Mouse (Mus musculus) left cerebral cortex, adult 2 months (tissue): ENCODE results near the gene Lmo2. TPM values are rescaled to one million over a fixed set of nuclear protein-coding genes. Genes with fewer than 3 reads are reported as not detected.

ENCODE experiments used
- DNase-seq, 2 experiments: peaks; one replicate each; pipeline ENCODE4 v3.0.0; 2021 to 2022; ENCODE audit warnings: low spot score in 2 of 2, mixed read lengths in 1 of 2; ENCODE audit errors: extremely low spot score in 1 of 2
- H3K27ac ChIP-seq: fragments of 200-600 bp; 2 replicates; pipeline ENCODE4 v1.8.1; 2022
- H3K4me3 ChIP-seq: fragments of 200-600 bp; 2 replicates; pipeline ENCODE4 v1.8.1; 2022
- CTCF ChIP-seq: fragments of 200-600 bp; IDR thresholded peaks from 2 replicates; pipeline ENCODE4 v1.8.1; 2022; ENCODE audit warnings: antibody characterized with exemption, mild to moderate bottlenecking, moderate library complexity
- intact Hi-C: fragments of 180-260 bp; cut with DNase I; formaldehyde crosslinking; loops from one replicate; pipeline ENCODE4 v1.15.1; 2025
- long read RNA-seq, 2 experiments: library from polyadenylated mRNA; stranded (forward); transcript quantifications; one replicate each; pipeline ENCODE4 v2.0.0; 2021; ENCODE audit warnings: borderline mapping rate in 2 of 2
- total RNA-seq, 2 experiments: library from RNA; stranded (reverse); gene quantifications; 2 replicates each; pipeline ENCODE4 v1.2.3; 2021

Gene Lmo2
- total RNA-seq, result 10 to 100 TPM; 13.4 to 13.7 TPM
- long read RNA-seq, experiment 1, transcript Lmo2-202 (3 exons, 1,706 nt), result major isoform, 6 of 15 reads
- long read RNA-seq, experiment 1, transcript Lmo2-203 (4 exons, 1,654 nt), result minor isoform, 5 of 15 reads
- long read RNA-seq, experiment 1, partial matches to known transcripts, result 0 of 15 reads
- long read RNA-seq, experiment 1, other reads (novel, unspliced or antisense), result 1 of 15 reads
- long read RNA-seq, experiment 2, transcript Lmo2-202 (3 exons, 1,706 nt), result major isoform, 7 of 11 reads
- long read RNA-seq, experiment 2, partial matches to known transcripts, result 0 of 11 reads
- long read RNA-seq, experiment 2, other reads (novel, unspliced or antisense), result 2 of 11 reads

DNA sequence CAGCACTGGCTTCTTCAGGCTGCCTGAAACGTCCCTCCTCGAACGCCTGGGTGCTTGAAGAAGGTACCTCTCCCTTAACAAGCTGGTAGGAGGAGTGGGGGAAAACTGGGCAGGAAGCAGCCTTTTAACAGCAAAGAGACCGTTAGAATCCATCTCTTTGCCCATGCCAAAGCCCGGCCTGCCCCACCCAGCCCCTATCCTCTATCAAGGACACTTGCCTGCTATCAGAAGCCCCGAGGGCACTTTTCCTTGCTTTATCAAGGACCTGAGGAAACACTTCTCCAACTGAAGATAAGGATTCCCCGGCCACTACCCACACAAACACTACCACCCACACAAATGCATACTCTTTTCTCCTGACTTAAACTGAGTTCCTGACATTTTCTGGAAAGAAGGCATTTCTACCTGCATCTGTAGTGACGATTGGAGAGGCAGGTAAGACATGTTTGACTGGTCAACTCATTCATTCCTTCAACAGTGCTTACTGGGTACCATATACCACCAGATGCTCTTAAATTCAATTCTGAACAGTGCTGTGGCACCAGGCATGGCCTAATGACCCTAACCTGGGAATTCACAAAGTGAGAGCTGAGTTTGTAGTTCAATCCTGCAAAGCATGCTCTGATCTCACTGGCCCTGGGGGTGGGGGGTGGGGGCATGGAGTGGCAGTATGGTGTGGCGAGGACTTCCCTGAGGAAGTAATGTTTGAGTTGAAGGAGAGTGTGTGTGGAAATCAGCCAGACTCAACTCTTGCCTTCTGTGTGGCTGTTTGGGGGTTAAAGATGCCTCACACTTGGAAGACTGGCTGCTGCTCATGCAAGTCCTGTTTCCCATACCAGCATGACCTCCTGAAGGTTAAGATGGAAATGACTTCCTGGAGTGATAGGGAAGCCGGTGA is at the start of gene Lmo2:
Gene Lmo2, plus strand, starts transcription at position 338 of the 898 bp plus-strand sequence.
- intact Hi-C loops, result no loop called here
- no peak for TF ChIP-seq CTCF
- Histone ChIP-seq H3K4me3 (no peak within 1 kb of the TSS), H3K27ac (no peak within 1 kb of the TSS)
- no peak for DNase-seq

DNA sequence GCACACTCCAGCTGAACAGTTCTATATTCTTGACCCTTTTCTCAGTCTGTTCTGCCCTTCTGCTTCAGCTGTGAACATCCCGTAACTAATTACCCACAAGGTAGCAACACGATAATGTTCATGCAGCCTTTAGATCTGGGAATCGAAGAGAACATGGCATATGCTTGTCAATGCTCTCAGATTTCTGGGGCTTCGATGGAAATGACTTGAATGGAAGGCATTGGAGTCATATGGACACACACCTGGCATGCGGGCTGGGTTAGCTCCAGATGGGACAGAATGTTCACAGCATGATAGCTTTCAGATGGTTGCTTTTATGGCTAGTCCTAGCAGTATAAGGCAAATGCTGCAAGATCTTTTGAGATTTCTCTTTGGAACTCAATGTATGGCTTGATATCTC is 47.2 kb upstream of the Lmo2 start:
- no peak for TF ChIP-seq CTCF
- Histone ChIP-seq H3K4me3 (no peak overlapping the region), H3K27ac (no peak overlapping the region)
- intact Hi-C loops, result no loop called here
- DNase-seq, result no peak

DNA sequence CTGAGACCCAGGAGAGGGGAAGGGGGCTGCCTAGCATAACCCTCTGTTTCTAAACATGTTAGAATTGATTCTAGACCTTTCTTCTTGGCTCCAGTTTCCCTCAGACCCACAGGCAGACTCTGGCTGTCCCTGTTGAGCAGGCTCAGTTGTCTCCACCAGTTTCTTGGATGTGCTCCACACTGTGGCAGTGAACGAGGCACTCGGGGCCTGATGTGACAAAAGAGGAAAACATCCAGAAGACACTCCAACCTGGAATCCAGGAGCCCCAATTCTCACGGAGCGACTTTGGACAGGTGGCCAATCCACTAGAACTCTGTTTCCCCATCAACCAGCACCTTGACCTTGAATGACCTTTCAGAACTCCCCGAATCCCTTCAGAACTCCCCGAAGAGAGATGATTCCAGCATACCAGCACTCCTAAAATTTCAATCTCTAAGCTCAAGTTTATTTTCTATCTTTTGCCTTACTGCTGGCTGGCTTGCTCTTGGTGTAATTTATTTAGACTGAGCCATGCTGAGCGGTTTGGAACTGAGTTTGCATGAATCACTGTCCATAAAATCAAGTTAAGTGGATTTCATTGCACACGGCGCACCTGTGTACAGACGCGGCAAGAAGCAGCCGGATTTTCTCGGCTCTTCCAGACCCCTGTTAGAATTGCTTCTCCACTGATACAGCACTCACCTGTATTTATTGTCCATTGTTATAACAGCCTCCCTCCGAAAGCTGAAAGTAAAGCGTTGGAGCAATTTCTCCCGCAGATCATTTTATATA is 45.1 kb upstream of the Lmo2 start:
- H3K27ac ChIP-seq, result no peak overlapping the region
- TF ChIP-seq CTCF, result no peak
- DNase-seq, result no peak
- intact Hi-C loops, result no loop called here
- no peak overlapping the region for H3K4me3 ChIP-seq

DNA sequence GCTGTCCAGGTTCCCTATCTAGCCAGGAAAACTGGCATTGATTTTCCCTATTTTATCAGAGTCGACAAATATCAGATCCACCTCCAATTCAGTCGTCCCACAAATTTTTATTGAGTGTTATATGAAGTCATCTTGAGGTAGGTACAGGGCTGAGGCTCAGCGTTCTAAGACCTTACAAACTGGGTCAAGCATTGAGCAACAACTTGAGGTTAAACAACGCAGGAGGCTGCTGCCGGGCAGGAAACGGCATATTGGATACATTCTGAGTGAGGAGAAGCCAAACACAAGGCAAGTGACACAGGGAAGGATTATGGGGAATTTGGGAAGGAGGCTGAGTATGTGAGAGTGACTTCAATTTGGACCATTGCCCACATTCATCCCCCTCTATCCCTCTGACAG is 44.5 kb upstream of the Lmo2 start:
- intact Hi-C loops, result no loop called here
- DNase-seq, result no peak
- TF ChIP-seq CTCF, result no peak
- no peak overlapping the region for H3K4me3 ChIP-seq
- H3K27ac ChIP-seq, result no peak overlapping the region

DNA sequence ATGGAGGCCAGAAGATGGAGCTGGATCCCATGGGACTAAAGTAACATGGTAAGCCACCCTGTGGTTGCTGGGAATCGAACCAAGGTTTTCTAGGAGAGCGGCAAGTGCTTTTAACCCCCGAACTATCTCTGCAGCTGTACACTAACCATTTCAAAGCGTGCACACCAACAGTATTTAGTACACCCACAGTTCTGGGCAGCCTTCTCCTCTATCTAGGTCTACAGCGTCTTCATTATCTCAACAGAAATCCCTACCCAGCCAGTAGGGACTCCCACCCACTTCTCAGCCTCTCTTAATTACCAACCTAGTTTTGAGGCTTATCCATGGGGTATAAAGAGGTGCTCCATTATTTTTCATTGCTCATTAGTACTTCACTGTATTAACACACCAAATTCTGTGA is 41.7 kb upstream of the Lmo2 start:
- TF ChIP-seq CTCF, result no peak
- no peak for DNase-seq
- Histone ChIP-seq H3K27ac (no peak overlapping the region), H3K4me3 (no peak overlapping the region)
- intact Hi-C loops, result no loop called here

DNA sequence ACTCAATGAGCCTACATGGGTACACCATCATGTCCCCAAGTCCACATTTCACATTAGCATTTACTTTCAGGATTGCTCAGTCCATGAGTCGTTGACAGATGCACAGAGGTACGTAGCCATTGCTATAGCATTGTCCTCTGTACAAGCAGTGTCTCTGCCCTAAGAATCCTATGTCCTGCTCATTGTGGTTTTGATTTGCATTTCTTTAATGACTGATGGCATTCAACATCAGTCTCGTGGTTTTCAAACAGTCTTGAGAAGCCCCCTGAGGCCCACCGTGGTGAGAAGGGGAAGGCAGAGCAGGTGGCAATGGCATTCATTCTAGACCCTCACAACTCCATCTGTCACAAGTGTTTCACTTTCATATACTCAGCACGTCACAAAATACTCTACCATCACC is 40.4 kb upstream of the Lmo2 start:
- TF ChIP-seq CTCF, result no peak
- H3K4me3 ChIP-seq, result no peak overlapping the region
- no peak for DNase-seq
- H3K27ac ChIP-seq, result no peak overlapping the region
- intact Hi-C loops, result no loop called here

DNA sequence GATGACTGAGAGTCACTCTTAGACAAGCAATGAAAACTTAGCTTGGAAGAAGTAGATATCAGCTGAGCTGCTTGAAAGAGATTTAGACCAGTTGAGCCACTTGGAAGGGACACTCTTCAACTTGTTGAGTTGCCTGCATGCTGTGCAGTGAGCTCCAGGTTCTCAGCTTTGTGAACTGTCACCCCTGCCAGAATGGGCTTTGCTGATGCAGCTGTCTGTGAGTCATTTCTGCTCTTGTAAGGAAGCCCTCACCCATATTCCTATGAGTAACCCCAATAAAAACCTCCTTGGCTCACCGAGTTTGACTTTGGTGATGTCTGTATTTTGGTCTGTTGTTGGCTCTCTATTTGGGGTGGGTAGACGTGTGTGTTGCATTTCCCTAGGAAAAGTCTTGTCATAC is 39.4 kb upstream of the Lmo2 start:
- DNase-seq, result no peak
- no peak overlapping the region for H3K4me3 ChIP-seq
- intact Hi-C loops, result no loop called here

DNA sequence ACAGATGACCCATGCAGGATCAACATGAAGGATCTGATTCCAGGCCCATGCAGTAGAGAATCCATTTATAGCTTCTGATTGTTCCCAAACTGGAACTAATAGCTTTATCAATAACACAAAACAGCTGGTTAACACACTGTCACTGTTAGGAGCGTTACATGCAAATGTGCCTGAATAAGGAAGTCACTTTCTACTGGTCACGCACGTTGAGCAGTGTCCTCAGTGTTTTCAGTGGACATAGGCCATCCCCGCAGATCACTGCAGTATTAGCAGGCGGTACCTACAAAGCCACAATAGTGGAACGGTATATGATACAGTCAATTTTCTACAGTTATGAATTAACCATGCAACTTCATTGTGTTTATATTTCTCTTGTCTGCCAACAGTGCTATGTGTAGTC is 38.3 kb upstream of the Lmo2 start:
- TF ChIP-seq CTCF, result no peak
- intact Hi-C loops, result no loop called here
- no peak overlapping the region for H3K27ac ChIP-seq
- H3K4me3 ChIP-seq, result no peak overlapping the region
- no peak for DNase-seq

More for the DNA sequence above, 39.4 kb upstream of the Lmo2 start:
- no peak overlapping the region for H3K27ac ChIP-seq
- no peak for TF ChIP-seq CTCF

DNA sequence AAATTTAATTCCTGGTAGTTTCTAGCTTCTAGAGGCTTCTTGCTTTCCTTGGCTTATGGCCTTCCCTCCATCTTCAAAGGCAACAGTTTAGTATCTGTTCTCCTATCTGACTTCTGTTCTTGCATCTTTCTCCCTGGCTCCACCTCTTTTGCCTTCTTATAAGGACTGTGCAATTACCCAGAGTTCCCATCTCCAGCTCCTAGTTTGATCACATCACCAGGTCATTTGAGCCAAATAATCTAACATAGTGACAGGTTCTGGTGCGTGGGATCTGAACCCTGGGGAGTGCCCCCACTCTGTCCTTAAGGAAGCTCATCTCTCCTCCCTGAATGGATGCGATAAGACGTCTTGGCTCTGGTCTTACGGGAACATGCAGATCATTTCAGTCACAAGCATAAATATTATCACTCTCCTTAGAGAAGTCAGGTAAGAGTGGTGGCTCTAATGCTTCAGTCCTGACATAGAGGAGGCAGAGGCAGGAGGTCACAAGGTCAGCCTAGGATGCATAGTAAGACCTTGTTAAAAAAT is 31.1 kb upstream of the Lmo2 start:
- intact Hi-C loops, result no loop called here
- H3K4me3 ChIP-seq, result no peak overlapping the region
- H3K27ac ChIP-seq, result no peak overlapping the region
- no peak for TF ChIP-seq CTCF
- no peak for DNase-seq

DNA sequence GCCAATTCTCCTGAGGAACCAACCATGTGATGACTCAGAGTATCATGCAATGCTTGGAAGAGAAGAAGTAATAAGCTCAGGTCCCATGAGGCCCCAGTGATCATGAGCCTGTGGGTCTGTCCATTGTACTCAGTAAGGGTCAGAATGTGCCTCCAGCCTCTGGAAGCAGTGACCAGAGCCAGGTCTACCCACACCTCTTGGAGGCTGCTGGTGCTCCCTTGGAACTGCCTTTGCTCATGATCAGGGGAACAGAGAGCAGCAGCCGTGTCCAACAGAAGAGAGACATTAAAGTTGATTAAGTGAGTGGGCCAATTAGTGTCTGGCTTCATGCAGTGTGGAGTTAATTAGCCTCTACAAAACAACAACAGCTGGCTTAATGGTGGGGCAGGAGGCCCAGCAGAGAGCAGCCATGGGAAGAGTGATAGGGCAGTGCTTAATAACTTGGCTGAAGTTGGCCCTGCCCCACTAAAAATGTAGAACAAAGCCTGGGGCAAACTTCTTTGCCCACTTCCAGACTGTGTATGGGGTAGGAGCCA is 30.1 kb upstream of the Lmo2 start:
- no peak for TF ChIP-seq CTCF
- no peak overlapping the region for H3K4me3 ChIP-seq
- DNase-seq, result no peak
- H3K27ac ChIP-seq, result no peak overlapping the region
- intact Hi-C loops, result no loop called here

DNA sequence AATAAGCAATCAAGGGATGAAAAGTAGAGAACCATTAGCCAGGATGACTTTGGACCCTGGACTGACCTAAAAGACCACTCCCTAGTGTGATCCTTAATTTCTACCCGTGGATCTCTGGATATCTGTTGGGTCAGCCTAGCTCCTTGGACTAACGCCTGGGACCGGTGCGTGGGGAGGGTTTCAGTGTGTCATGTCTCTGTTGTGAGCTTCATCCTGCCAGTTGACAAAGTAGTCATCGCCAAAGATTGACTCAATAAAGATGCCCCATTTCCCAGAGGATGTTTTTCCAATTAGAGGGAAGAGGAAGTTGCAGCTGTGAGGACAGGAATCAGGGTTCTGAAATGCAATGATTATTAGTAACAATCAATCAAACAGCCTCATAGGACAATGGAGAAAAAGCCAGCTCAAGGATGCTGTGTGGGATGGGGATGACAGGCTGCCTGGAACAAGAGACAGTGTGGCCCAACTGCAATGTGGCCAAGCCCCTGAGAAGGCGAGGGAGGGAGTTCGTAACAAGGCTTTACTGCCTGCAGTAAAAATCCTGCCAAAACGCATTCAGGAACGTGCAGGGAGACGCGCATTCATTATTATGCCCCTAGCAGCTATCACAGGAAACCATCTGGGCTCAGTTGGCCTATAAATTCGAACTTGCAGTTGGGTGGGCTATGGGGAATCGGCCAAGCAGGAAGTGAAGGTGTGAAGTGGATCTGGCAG is 27.3 kb upstream of the Lmo2 start:
- Histone ChIP-seq H3K4me3 (no peak overlapping the region), H3K27ac (no peak overlapping the region)
- no peak for DNase-seq
- intact Hi-C loops, result no loop called here
- no peak for TF ChIP-seq CTCF
